Mouse (Mus musculus) erythroblast, embryonic 14.5 days (primary cell): ENCODE results near the gene Rasl11b. TPM values are rescaled to one million over a fixed set of nuclear protein-coding genes. Genes with fewer than 3 reads are reported as not detected.

ENCODE experiments used
- H3K27me3 ChIP-seq: 2 replicates; pipeline ENCODE4 v1.6.1; 2012; ENCODE audit warnings: inconsistent platforms; ENCODE audit not compliant: control insufficient read depth
- H3K36me3 ChIP-seq: 2 replicates; pipeline ENCODE4 v1.6.1; 2012; ENCODE audit warnings: mild to moderate bottlenecking, inconsistent platforms; ENCODE audit not compliant: control insufficient read depth
- H3K4me1 ChIP-seq: 2 replicates; pipeline ENCODE4 v1.6.1; 2012; ENCODE audit warnings: inconsistent platforms; ENCODE audit not compliant: control insufficient read depth
- H3K4me3 ChIP-seq: replicated peaks from 2 replicates; pipeline ENCODE3; 2012; ENCODE audit warnings: moderate library complexity, mild to moderate bottlenecking, inconsistent platforms
- H3K9me3 ChIP-seq: 2 replicates; pipeline ENCODE4 v1.6.1; 2012; ENCODE audit warnings: low read length, inconsistent platforms, mixed read lengths; ENCODE audit not compliant: control insufficient read depth
- GATA1 ChIP-seq: IDR thresholded peaks from 2 replicates; pipeline ENCODE4 v1.6.1; 2012; ENCODE audit warnings: low read length, inconsistent platforms, mixed read lengths
- TAL1 ChIP-seq: IDR thresholded peaks from 3 replicates; pipeline ENCODE4 v1.6.1; 2012; ENCODE audit warnings: low read length, inconsistent platforms, mixed read lengths
- polyA plus RNA-seq: library from polyadenylated mRNA; stranded (reverse); fragments of >175 nt; gene quantifications from 2 replicates; pipeline ENCODE4 v1.2.3, GENCODE M21; 2012

Rasl11b gene
- polyA plus RNA-seq, 1 experiment: not detected

DNA sequence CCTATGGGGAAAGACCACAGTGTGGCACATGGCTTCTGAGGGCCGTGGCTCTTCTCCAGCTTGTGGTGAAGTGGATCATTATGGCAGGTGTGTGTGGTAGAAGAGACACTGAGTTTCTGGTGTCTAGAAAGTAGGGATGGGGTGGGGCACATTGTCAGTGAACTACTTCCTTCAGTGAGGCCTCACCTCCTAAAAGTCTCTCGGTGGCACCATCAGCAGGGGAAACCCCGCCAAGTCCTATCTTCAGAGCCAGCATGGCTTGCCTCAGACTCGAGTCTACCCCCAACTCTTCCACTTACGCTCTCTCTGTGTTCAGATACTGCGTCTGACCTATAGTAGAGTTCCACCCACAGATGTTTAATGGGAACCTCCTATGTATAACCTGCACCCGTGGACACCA lies 38.7 kb downstream of the Rasl11b start:
- Histone ChIP-seq H3K4me3 (no peak overlapping the region), H3K4me1 (no peaks in the 10 kb centered on the region; the same call in 1 of the 2 replicates), H3K27me3 (no peaks in the 10 kb centered on the region), H3K9me3 (no peaks in the 10 kb centered on the region), H3K36me3 (no peaks in the 10 kb centered on the region)
- no peak for TF ChIP-seq TAL1
- TF ChIP-seq GATA1: no peak

DNA sequence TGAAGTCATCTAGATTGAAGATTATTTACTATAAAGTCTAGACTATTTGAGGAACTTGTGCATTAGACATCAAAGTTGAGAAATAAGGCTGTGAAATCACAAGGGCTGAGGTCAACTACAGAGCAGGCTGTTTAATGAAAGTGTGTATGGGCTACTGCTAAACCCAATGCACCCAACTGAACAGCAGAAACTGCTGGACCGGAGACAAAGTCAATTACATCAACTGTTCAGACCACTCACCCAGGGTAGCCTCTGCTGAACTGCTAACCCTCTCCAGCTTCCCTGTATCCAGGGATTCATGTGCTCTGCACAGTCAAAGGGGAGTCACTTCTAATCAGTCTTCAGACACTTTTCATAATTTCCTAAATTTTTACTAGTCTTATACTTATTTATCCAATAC lies 44.3 kb downstream of the Rasl11b start:
- TF ChIP-seq GATA1 (no peak), TAL1 (no peak)
- Histone ChIP-seq H3K4me1 (no peaks in the 10 kb centered on the region), H3K27me3 (no peaks in the 10 kb centered on the region), H3K36me3 (no peaks in the 10 kb centered on the region), H3K4me3 (no peak overlapping the region), H3K9me3 (no peaks in the 10 kb centered on the region)

DNA sequence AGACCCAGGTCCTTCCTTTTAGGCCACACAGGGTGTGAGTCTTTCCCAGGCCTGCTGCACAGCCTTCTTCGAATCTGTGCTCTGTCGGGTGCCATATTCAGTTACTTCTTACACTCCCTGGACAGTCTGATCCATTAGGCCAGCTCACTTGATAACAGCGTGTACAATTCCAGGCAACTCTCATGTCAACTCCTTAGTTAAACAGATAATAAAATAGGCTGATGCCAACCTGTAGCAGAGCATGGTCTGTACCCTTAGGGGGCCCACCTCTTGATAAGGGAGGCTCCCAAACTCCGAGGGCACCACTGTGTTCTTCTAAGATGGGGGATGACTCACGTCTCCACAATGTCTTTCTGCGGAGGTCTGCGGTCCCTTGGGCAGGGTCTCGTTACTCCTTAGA lies 45.2 kb downstream of the Rasl11b start:
- TF ChIP-seq GATA1: no peak
- no peaks in the 10 kb centered on the region for H3K4me1 ChIP-seq
- no peaks in the 10 kb centered on the region for H3K36me3 ChIP-seq
- H3K9me3 ChIP-seq: no peaks in the 10 kb centered on the region
- H3K4me3 ChIP-seq: no peak overlapping the region
- no peaks in the 10 kb centered on the region for H3K27me3 ChIP-seq

DNA sequence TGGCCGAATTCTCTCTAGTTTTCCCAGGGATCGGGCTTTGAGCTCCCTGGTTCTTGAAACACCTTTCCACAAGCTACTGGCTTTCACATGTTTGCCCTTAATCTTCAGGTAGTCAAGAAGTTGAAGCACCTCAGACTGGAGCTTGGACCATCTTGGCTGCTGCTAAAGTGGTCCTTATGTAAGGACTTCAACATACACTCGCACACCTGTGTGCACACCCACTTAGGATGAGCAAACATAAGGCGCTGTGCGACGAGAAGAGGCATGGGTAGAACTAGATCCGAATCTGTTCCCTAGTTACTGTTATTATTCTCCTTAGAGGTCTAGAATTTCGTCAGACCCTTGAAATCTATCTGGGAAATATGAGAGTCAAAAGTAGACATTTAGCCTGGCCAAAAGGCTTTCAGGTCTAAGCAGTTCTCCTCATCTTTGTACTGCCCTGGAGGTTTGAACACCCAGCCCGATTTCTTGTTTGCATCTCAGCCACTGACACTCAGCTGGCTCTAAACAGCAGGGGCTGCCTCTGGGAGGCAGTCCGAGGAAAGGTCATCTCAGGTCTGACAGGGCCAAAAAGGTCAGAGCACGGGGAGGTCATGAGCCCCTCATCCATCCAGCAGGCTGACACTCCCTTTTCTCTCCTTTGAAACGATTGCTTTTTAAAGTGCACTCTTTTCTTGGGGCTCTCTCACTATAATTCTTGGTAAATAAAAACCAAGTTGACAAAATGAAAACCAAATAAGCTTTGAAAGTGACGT lies 46.0 kb downstream of the Rasl11b start:
- no peaks in the 10 kb centered on the region for H3K9me3 ChIP-seq
- TF ChIP-seq GATA1: no peak
- no peaks in the 10 kb centered on the region for H3K4me1 ChIP-seq
- no peaks in the 10 kb centered on the region for H3K27me3 ChIP-seq
- no peaks in the 10 kb centered on the region for H3K36me3 ChIP-seq
- no peak overlapping the region for H3K4me3 ChIP-seq

DNA sequence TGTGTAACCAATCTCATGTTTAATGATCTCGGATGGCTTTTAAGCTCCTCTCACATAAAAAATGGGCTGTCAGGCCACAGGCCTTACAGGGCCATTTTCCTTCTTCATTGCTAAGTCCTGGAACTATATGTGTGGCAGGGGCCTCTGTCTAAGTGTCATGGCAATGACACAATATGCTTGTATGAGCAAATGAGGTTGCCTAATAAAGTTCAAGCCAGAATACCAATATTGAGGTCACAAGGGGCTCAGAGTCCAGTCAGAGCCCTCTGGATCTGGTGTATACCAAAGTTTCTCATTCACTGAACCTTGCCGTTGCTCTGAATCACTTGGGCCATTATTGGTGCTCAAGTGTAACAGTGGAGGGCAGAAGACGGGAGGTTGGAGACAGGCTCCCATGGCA lies 47.6 kb downstream of the Rasl11b start:
- H3K4me3 ChIP-seq: no peak overlapping the region
- H3K27me3 ChIP-seq: no peaks in the 10 kb centered on the region
- no peaks in the 10 kb centered on the region for H3K9me3 ChIP-seq
- no peak for TF ChIP-seq TAL1
- no peak for TF ChIP-seq GATA1
- no peaks in the 10 kb centered on the region for H3K4me1 ChIP-seq
- no peaks in the 10 kb centered on the region for H3K36me3 ChIP-seq

DNA sequence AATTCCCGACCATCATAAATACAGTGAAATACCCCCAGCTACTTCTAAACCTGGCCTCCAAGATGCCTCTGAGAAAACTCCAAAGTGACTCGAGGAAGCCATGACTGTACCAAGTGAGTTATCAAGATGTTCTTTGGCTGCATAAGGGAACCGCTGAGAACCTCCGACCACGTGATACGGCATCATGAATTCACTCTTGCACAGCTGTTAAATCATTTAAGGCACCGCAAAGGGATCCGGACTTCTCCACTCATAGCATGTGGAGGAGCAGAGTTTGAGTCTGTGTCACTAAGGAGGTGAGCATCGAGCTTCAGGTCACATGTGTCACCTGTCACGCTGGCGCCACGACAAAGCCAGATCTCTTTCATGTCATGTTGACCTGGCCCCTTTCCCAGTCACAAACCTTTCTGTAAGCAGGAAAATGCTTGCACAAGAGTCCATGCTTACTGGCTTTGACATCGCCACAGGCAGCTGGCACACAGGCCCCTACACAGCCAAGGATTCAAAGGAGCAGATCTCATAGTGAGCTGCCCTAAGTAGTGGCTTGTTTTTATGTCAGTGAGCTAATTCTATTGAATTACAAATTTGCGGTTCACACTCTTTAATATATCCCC lies 49.4 kb downstream of the Rasl11b start:
- Histone ChIP-seq H3K4me3 (no peak overlapping the region), H3K4me1 (no peaks in the 10 kb centered on the region), H3K27me3 (no peaks in the 10 kb centered on the region), H3K9me3 (no peaks in the 10 kb centered on the region), H3K36me3 (no peaks in the 10 kb centered on the region)
- TF ChIP-seq TAL1 (no peak), GATA1 (no peak)

DNA sequence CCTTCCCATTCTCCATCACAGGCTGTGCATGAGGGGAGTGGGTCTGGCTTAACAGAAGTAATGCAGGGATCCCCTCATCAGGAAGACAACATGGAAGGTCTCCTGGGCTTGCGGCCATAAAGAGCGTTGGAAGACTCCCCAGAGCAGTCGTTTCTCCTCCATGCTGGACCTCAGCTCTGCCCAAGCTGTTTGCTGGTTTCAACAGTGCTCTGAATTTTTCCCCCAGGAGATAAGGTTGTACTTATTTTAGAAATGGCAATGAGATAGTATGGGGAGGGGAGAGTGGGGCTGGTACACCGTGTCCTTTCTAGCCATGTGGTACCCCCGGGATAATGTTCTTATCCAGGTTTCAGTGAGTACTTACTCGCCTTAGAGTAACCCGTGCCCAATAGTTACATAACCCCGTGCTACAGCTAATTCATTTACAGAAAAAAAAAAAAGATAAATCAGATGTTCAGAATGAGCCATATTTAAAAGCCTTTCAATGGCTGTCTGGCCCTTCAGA lies 50.6 kb downstream of the Rasl11b start:
- no peak overlapping the region for H3K4me3 ChIP-seq
- no peaks in the 10 kb centered on the region for H3K27me3 ChIP-seq
- H3K4me1 ChIP-seq: no peaks in the 10 kb centered on the region
- no peak for TF ChIP-seq GATA1
- TF ChIP-seq TAL1: no peak
- no peaks in the 10 kb centered on the region for H3K36me3 ChIP-seq
- H3K9me3 ChIP-seq: no peaks in the 10 kb centered on the region

DNA sequence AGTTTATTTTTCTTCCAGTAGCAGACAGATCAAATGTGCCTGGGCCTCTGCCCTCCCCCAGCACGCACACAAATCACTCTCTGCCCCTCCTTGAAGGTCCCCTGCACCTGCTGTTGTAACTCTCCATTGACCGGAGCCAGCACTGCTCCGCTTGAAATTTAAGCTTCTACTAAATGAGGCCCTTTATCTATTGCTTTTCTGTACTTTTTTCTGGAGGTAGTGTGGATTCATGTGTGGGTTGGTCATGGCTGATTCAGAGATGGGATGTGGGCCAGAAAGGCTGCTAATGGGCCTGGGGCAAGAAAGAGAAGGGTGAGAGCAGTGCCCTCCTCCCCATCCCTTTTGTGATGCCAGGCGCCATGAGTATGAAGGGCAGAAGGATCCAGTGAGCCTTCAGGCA lies 51.4 kb downstream of the Rasl11b start:
- no peak overlapping the region for H3K4me3 ChIP-seq
- TF ChIP-seq TAL1 (no peak), GATA1 (no peak)
- no peaks in the 10 kb centered on the region for H3K9me3 ChIP-seq
- no peaks in the 10 kb centered on the region for H3K27me3 ChIP-seq
- H3K36me3 ChIP-seq: no peaks in the 10 kb centered on the region
- no peaks in the 10 kb centered on the region for H3K4me1 ChIP-seq

DNA sequence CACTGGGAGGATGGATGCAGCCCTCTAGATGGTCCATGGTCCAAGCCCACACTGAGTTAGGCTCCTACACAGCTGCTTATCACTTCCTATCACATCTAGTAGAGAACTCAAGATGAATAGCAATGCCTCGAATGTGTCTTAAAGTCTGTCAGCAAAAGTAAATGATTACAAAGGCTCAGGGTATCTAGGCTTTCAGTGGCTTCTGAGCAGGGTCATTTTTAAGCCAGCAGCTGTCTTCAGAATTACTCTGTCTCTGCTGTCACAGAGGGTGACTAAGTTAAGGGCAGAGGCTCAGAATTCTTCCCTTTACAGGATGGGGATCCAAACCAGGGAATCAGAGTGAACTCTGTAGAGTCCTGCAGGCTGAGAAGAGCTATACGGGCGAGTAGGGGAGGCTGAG lies 51.9 kb downstream of the Rasl11b start:
- no peak for TF ChIP-seq TAL1
- Histone ChIP-seq H3K4me3 (no peak overlapping the region), H3K36me3 (no peaks in the 10 kb centered on the region), H3K4me1 (no peaks in the 10 kb centered on the region), H3K9me3 (no peaks in the 10 kb centered on the region), H3K27me3 (no peaks in the 10 kb centered on the region)

Other genes starting within 250 kb of the Rasl11b start
- gene Usp46, start 126.9 kb upstream of the Rasl11b start, polyA plus RNA-seq: 0.18 and 0.36 TPM in 2 replicates